Mouse (Mus musculus) limb, embryonic 10.5 days (tissue): ENCODE results near the gene Mcl1. TPM values are rescaled to one million over a fixed set of nuclear protein-coding genes. Genes with fewer than 3 reads are reported as not detected.

Source experiments
- DNase-seq: peaks from one replicate; pipeline ENCODE4 v3.0.0-alpha.2; 2017; ENCODE audit warnings: low spot score
- H3K27ac ChIP-seq: fragments of 300-500 bp; sonication (generic); 2 replicates; pipeline ENCODE4 v1.5.1; 2016; ENCODE audit warnings: mild to moderate bottlenecking
- H3K27me3 ChIP-seq: fragments of 300-500 bp; sonication (generic); 2 replicates; pipeline ENCODE4 v1.6.1; 2016; ENCODE audit warnings: low read depth, mild to moderate bottlenecking; ENCODE audit not compliant: poor library complexity, severe bottlenecking
- H3K36me3 ChIP-seq: fragments of 300-500 bp; sonication (generic); 2 replicates; pipeline ENCODE4 v1.6.1; 2016; ENCODE audit warnings: mild to moderate bottlenecking, moderate library complexity
- H3K4me1 ChIP-seq: fragments of 300-500 bp; sonication (generic); 2 replicates; pipeline ENCODE4 v1.6.1; 2016
- H3K4me3 ChIP-seq: fragments of 300-500 bp; sonication (generic); 2 replicates; pipeline ENCODE4 v1.5.1; 2016; ENCODE audit warnings: mild to moderate bottlenecking, moderate library complexity
- H3K9me3 ChIP-seq: fragments of 300-500 bp; sonication (generic); replicated peaks from 2 replicates; pipeline ENCODE4 v1.6.1; 2016; ENCODE audit warnings: mild to moderate bottlenecking
- WGBS: fragments of 180-500 bp; shearing (Covaris S2); methylation state at CpG from one replicate; pipeline ENCODE4 v1.1.7; 2016; 5-methylcytosine and 5-hydroxymethylcytosine counted together
- polyA plus RNA-seq: library from polyadenylated mRNA; unstranded; fragments of >200 nt; fragmentation: Nextera tagmentation; extraction: Ambion mirVana; gene quantifications from 2 replicates; pipeline ENCODE4 v1.2.1, GENCODE M21; 2016

The Mcl1 gene
- polyA plus RNA-seq, 1 experiment from 2014 or later: 52.1 TPM

- Histone ChIP-seq H3K4me3 (no peak overlapping the region), H3K27me3 (no peaks in the 10 kb centered on the region), H3K4me1 (no peaks in the 10 kb centered on the region), H3K36me3 (peaks cover 99% of the 10 kb centered on the region), H3K9me3 (no peaks in the 10 kb centered on the region), H3K27ac (no peak overlapping the region)
- 82% methylated on average over 12 of the region's 12 CpGs for WGBS
- DNase-seq: no peak
Measured at GRCm38 (mm10) chr3:95632648-95633588, 25.7 kb upstream of the Mcl1 start.

GRCm38 (mm10) chr3:95635636-95636035 is 23.0 kb upstream of the Mcl1 start:
- Histone ChIP-seq H3K36me3 (peaks cover 99% of the 10 kb centered on the region), H3K27ac (no peak overlapping the region), H3K9me3 (no peaks in the 10 kb centered on the region), H3K4me3 (no peak overlapping the region), H3K27me3 (no peaks in the 10 kb centered on the region), H3K4me1 (no peaks in the 10 kb centered on the region)
- 86% methylated on average over 4 of the region's 4 CpGs for WGBS
- no peak for DNase-seq

DNA sequence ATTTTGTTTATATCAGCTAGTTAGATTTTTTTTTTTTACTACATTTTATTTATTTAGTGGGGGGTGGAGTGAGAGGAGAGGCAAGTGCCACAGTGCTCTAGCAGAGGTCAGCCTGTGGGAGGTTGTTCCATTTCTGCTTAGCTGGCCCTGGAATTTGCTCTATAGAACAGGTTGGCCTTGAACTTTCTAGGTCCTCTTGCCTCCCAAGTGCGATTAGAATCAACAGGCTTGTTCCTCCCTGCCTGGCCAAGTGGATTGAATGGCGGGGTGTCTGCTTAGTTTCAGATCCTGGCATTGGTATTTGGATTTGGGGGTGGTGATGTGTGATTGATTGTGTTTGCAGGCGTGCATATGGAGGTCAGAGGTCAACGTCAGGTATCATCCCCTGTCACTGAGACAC is 22.5 kb upstream of the Mcl1 start:
- 89% methylated on average over 4 of the region's 4 CpGs for WGBS
- peaks cover 99% of the 10 kb centered on the region for H3K36me3 ChIP-seq
- no peaks in the 10 kb centered on the region for H3K4me1 ChIP-seq
- no peak overlapping the region for H3K4me3 ChIP-seq
- no peak for DNase-seq
- H3K27me3 ChIP-seq: no peaks in the 10 kb centered on the region
- H3K27ac ChIP-seq: no peak overlapping the region
- H3K9me3 ChIP-seq: no peaks in the 10 kb centered on the region

GRCm38 (mm10) chr3:95639694-95640093 is 18.9 kb upstream of the Mcl1 start:
- Histone ChIP-seq H3K36me3 (peaks cover 71% of the 10 kb centered on the region), H3K27me3 (no peaks in the 10 kb centered on the region), H3K4me1 (no peaks in the 10 kb centered on the region), H3K27ac (no peak overlapping the region), H3K4me3 (no peak overlapping the region), H3K9me3 (no peaks in the 10 kb centered on the region)
- DNase-seq: no peak
- 80% methylated on average over 1 of the region's 1 CpGs for WGBS

- H3K27me3 ChIP-seq: no peaks in the 10 kb centered on the region
- 88% methylated on average over 7 of the region's 7 CpGs for whole genome bisulfite sequencing
- H3K4me3 ChIP-seq: no peak overlapping the region
- H3K27ac ChIP-seq: no peak overlapping the region
- no peaks in the 10 kb centered on the region for H3K9me3 ChIP-seq
- DNase-seq: no peak
- H3K36me3 ChIP-seq: peaks cover 37% of the 10 kb centered on the region
- peaks cover 3% of the 10 kb centered on the region; the same call in 1 of the 2 replicates for H3K4me1 ChIP-seq
Measured at GRCm38 (mm10) chr3:95643097-95643496, 15.5 kb upstream of the Mcl1 start.

GRCm38 (mm10) chr3:95645313-95646235 is 13.0 kb upstream of the Mcl1 start:
- 60% methylated on average over 10 of the region's 10 CpGs for WGBS
- H3K27me3 ChIP-seq: no peaks in the 10 kb centered on the region
- DNase-seq: no peak
- H3K4me1 ChIP-seq: peaks cover 3% of the 10 kb centered on the region; the same call in 1 of the 2 replicates
- H3K4me3 ChIP-seq: no peak overlapping the region
- no peaks in the 10 kb centered on the region for H3K9me3 ChIP-seq
- no peak overlapping the region for H3K27ac ChIP-seq
- H3K36me3 ChIP-seq: peaks cover 13% of the 10 kb centered on the region

DNA sequence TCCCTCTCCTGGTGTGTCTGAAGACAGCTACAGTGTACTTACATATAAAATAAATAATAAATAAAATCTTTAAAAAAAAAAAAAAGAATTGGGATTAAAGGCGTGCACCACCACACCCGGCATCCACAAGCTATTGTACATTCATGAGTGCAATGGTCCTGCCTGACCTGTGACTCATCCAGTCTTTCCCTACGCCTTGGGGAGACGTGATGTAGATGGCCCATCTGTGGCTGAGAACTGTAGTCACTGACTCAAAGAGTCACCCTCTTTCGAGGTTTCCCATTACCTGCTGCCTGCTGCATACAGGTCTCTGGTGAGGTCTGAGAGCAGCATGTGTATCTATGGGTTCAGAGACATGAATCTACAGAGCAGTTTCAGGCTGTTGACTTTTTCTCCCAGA is 10.6 kb upstream of the Mcl1 start:
- WGBS: 95% methylated on average over 5 of the region's 5 CpGs
- no peak for DNase-seq

GRCm38 (mm10) chr3:95650276-95651032 is 8.1 kb upstream of the Mcl1 start:
- no peaks in the 10 kb centered on the region for H3K36me3 ChIP-seq
- peaks cover 22% of the 10 kb centered on the region for H3K4me1 ChIP-seq
- 75% methylated on average over 6 of the region's 6 CpGs for WGBS
- no peak overlapping the region for H3K27ac ChIP-seq
- H3K27me3 ChIP-seq: no peaks in the 10 kb centered on the region
- no peak for DNase-seq
- H3K4me3 ChIP-seq: no peak overlapping the region
- H3K9me3 ChIP-seq: no peaks in the 10 kb centered on the region

More for the DNA sequence above, 10.6 kb upstream of the Mcl1 start:
- peaks cover 16% of the 10 kb centered on the region for H3K4me1 ChIP-seq
- no peaks in the 10 kb centered on the region for H3K27me3 ChIP-seq
- no peaks in the 10 kb centered on the region for H3K36me3 ChIP-seq
- H3K4me3 ChIP-seq: no peak overlapping the region
- no peaks in the 10 kb centered on the region for H3K9me3 ChIP-seq
- H3K27ac ChIP-seq: no peak overlapping the region

- 89% methylated on average over 3 of the region's 3 CpGs for WGBS
- no peaks in the 10 kb centered on the region for H3K27me3 ChIP-seq
- H3K36me3 ChIP-seq: no peaks in the 10 kb centered on the region
- no peak overlapping the region for H3K4me3 ChIP-seq
- H3K4me1 ChIP-seq: peaks cover 21% of the 10 kb centered on the region
- H3K9me3 ChIP-seq: no peaks in the 10 kb centered on the region
- DNase-seq: no peak
- no peak overlapping the region for H3K27ac ChIP-seq
Measured at GRCm38 (mm10) chr3:95651033-95651373, 7.6 kb upstream of the Mcl1 start.

GRCm38 (mm10) chr3:95651391-95652203 is 7.0 kb upstream of the Mcl1 start:
- Histone ChIP-seq H3K4me3 (no peak overlapping the region), H3K9me3 (no peaks in the 10 kb centered on the region), H3K4me1 (peaks cover 21% of the 10 kb centered on the region), H3K27ac (no peak overlapping the region), H3K36me3 (no peaks in the 10 kb centered on the region), H3K27me3 (no peaks in the 10 kb centered on the region)
- DNase-seq: no peak
- WGBS: 91% methylated on average over 16 of the region's 16 CpGs

DNA sequence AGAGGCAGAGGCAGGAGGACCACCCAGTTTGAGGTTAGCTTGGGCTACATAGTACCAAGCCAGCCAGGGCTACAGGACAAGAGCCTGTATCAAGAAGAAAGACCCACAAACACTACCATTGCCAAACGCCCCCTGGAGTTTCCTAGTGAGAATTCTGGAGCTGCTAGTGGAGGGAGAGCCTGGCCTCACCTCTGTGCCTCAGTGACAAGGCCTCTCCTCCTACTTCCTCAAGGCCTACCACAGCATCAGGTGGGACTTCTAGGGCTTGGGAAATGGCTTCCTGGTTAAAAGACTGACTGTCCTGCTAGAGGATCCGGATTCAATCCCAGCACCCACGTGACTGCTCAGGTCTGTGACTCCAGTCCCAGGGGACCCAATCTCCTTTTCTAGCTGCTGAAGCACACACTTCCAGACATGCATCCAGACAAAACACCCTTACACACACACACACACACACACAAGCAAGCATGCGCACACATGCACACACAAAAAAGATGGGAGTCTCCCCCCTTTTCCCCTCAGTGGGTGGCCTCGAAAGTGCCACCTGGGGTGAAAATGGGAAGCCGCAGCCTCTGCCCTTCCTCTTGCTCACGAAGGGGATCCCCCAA is 6.3 kb upstream of the Mcl1 start:
- H3K36me3 ChIP-seq: no peaks in the 10 kb centered on the region
- no peak overlapping the region for H3K4me3 ChIP-seq
- no peaks in the 10 kb centered on the region for H3K27me3 ChIP-seq
- no peaks in the 10 kb centered on the region for H3K9me3 ChIP-seq
- no peak overlapping the region; the same call in 1 of the 2 replicates for H3K27ac ChIP-seq
- WGBS: 61% methylated on average over 7 of the region's 7 CpGs
- no peak for DNase-seq
- H3K4me1 ChIP-seq: peaks cover 21% of the 10 kb centered on the region
